Mouse (Mus musculus) thymus, postnatal 4 days (tissue): ENCODE measurements around the gene Bcas1.
A peak's percentile ranks its signal among the peaks of the same experiment; 100 is the strongest.

Source experiments
- DNase-seq: peaks from one replicate; pipeline ENCODE4 v3.0.0; 2021

Gene Bcas1

DNA sequence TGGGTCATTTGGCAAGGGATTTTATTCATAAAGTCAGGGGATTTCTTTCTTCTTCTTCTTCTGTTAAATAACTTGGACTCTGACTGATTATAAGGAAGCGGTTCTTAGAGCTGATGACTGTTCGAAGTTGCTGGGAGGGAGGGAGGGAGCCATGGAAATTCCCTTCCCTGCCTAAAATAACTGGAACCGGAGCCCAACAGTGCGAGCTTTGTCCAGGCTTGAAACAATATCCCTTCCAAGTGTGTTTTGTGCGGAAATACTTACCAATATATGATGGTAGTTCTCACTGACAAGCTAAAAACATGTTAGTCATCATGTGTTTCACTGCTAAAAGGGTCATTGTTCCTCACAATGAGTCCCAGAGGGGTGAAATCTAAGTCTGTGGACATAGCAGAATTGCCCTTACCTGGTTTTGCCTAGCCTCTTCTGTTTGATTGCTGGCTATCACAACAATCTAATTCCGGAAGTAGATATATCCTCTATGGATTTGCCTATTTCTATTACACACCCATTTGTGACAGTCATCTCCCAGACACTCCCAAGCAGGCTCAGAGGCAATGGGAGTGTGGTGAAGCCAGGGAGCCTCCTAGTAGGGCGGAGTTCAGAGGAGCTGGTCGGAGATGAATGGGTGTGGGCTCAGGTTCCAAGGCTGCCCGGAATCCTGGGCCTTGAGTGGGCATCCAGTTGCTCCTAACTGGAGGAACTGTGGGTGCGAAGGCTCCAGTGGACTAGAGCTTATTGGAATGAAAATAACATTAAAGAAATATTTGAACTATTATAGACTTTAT is 119.4 kb downstream of the Bcas1 start:
- DNase-seq, result no peak

DNA sequence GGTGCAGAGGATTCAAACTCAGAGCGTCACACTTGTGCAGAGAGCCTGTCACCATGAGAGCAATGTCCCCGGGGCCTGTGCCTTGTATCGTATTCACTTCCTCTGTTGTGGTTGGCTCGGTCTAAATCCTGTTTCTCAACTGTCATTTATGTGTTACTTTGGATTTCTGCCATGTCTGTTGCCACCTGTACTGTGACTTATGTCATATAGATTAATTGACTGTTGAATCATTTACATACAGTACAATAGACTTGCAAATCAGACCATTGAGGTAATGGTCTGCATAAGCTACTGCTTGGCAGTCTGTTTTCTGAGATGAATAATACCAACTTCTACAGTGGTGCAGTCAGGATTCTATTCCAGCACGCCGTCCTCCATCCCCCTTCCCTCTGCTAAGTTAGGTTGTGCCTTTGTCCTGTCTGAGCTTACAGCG is 120.0 kb downstream of the Bcas1 start:
- DNase-seq, result peak; percentile 47

DNA sequence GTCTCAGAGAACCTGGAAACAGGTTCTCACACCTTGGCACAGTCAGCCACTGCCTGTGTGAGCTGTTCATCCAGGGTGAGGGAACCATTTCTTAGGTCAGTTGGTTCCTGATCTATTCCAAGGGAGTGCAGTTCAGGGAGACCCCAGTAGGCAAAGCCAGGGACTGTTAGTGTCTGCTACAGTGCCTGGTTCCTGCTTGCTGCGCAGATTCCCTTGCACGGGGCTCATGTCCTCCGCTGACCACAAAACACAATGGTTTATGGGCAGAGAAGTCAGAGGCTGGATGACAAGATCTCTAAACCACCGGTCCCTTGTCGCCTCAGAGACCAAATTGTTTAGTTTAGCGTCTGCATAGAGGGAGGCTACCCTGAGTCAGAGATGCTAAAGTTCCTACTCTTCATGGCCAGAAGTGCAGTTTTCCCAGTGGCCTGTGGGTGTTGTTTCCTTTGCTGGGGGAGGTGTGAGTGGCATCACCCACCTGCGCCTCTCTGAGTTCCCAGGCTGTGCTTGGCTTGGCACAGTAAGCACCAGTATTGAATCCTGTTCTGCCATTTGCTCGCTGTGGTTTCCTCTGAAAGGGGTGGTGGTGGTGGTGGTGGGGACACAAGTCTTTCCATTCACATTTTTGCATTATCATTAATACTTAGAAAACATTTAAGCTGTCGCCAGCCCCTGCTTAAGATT is 120.9 kb downstream of the Bcas1 start:
- peak; percentile 49 for DNase-seq

DNA sequence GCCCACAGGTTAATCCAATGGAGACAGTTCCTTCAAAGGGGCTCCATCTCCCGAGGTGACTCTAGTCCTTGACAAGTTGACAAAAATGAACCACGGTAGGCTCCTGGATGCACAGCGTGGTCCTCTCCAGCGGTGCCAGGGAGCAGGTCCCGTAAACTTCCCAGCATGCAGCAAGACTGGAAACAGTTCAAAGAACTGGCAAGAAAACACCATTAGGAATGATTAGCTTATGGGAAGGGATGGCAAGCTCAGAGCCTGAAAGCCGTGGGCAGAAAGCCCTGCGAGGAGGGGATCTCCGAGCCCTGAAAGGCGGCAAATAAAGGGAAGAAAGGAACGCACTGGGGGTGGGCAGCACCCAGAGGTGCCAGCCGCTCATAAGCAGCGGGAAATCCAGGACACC is 122.9 kb downstream of the Bcas1 start:
- no peak for DNase-seq

DNA sequence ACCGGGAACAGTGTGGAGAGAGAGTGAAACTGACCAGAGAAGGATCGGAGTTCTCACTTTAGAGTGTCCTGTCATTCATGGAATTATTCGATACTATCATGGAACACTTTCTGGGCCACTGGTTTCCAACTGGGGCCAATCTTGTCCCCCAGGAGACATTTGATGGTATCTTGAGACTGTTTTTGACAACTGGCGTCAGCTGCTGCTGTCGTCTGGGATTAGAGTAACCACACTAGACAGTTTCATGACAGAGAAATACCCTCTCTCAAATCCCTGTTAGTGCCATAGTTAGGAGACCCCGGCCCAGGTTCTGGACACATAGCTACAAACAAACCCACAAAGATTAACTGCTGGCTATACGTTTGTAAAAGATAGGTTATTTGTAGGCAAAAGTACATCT is 124.0 kb downstream of the Bcas1 start:
- DNase-seq, result no peak

DNA sequence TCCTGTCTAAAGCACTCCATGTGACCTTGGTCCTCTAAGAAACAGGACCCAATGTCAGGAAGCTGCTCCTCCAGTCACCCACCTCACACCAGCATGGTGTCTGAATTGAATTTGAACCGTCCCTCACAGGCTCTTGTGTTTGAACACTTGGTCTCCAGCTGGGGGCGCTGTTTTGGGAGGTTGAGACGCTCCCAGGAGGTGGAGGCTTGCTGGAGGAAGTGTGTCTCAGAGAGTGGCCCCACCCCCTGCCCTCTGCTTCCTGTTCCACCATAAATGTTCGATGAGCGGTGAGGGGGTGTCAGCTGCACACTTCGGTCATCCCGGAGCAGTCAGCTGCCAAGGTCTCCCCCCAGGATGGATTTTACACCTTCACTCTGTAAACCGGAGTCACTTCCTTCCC is 124.8 kb downstream of the Bcas1 start:
- DNase-seq, result peak; percentile 40
